Mouse (Mus musculus) kidney, adult 2 months (tissue): ENCODE measurements around the gene Etl4.

Experiments used
- CTCF ChIP-seq: fragments of 200-500 bp; conservative IDR thresholded peaks from 2 replicates; pipeline ENCODE4 v1.5.1; 2011; ENCODE audit warnings: low read depth, mild to moderate bottlenecking, control low read depth, low read length, moderate library complexity, mixed read lengths; ENCODE audit not compliant: insufficient read depth, insufficient read length
- POLR2A ChIP-seq: fragments of 200-500 bp; IDR thresholded peaks from one replicate; pipeline ENCODE4 v1.6.1; 2011; ENCODE audit warnings: low read depth, low read length, control low read depth

DNA sequence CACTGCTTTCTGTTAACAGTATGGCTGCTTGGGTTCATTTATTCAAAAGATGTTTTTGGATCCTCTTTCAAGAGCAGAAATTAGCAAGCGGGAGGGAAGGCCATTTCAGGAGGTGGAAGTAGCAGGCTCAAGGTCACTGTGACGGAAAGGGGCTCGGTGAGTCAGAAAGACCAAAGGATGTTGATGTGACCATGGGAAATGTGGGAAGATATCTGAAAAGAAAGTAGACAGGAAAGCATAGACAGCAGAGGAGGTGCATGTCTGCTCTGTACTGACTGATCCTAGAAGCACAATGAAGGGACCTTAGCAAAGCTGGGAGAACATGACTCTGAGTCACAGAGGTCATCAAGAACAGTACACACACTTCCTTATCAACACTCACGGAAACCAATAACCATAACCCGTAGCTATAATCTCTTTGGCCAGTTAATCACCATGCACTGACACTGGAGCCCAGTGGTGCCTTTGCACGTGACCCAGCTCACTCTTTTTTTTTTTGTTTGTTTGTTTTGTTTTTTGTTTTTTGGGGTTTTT lies 866.7 kb downstream of the Etl4 start:
- TF ChIP-seq POLR2A, result no peak
- TF ChIP-seq CTCF, result no peak
